Mouse (Mus musculus) Patski (cell line): ENCODE results near the gene Mapk9. TPM values are rescaled to one million over a fixed set of nuclear protein-coding genes. Genes with fewer than 3 reads are reported as not detected.

Experiments
- ATAC-seq: fragments of 100-300 bp; one replicate; pipeline ENCODE4 v1.8.0; 2021
- CTCF ChIA-PET: fragments of 350-600 bp; sonication (Branson Sonifier 250); formaldehyde crosslinking; loops from one replicate; lab custom pipeline; 2022; ENCODE audit warnings: inconsistent platforms; lab: Charles Lee
- POLR2A ChIA-PET: fragments of 350-600 bp; sonication (Branson Sonifier 250); formaldehyde crosslinking; loops from one replicate; lab custom pipeline; 2022; ENCODE audit warnings: antibody characterized with exemption, inconsistent platforms; lab: Charles Lee
- DNase-seq: peaks from one replicate; pipeline ENCODE4 v3.0.0-alpha.2; 2011; ENCODE audit warnings: low read depth, low spot score
- H3K27me3 ChIP-seq: fragments of 371-371 bp; one replicate; pipeline ENCODE4 v1.5.1; 2021
- CTCF ChIP-seq: fragments of 100-300 bp; IDR thresholded peaks from one replicate; pipeline ENCODE4 v1.5.1; 2021
- in situ Hi-C: fragments of 300-500 bp; cut with MboI; formaldehyde crosslinking; loops from 3 replicates; pipeline ENCODE4 v1.11.1; 2018; ENCODE audit warnings: low pct_unique_long_range_greater_than_20kb, mixed read lengths
- polyA plus RNA-seq: library from polyadenylated mRNA; unstranded; gene quantifications from one replicate; pipeline ENCODE4 v1.2.3, GENCODE M21; 2021

The Mapk9 gene
- polyA plus RNA-seq, 1 experiment from 2014 or later = 48.5 TPM

DNA sequence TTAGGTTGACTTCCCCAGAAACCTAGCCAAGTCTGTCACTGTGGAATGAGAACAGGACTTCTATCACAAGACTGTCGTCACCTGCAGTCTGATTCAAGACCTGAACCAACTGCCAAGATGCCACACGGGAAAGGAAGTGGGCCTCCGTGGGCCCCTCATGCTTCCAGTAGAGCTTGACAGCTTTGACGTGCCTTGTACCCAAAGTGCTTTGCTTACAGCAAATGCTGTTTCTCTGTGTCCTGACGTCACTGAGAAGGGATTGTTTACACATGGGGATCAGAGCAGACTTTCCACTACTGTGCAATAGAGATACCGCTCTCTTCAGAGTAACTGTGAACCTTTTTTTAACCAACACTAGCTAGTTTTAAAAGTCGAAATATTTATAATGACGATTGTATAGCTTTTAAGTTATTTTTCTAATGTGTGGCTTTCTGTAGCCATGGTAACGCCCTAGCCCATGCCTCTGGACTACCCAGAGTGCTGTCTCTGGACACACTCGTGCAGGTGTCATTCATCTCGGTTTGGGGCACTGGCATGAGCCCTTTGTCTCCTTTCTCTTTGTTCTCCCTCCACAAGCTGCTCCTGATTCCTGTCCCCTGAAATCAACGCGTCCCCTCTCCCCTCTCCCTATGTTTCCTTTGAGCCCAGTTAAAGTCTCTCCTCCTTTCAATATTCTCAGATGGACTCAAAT, 8.7 kb upstream of the Mapk9 start:
- in situ Hi-C loops = no loop called here
- ChIA-PET POLR2A (no interaction called here), CTCF (no interaction called here)
- ATAC-seq (no peak), DNase-seq (no peak)
- H3K27me3 ChIP-seq = peaks cover 29% of the 10 kb centered on the region
- no peak for TF ChIP-seq CTCF

DNA sequence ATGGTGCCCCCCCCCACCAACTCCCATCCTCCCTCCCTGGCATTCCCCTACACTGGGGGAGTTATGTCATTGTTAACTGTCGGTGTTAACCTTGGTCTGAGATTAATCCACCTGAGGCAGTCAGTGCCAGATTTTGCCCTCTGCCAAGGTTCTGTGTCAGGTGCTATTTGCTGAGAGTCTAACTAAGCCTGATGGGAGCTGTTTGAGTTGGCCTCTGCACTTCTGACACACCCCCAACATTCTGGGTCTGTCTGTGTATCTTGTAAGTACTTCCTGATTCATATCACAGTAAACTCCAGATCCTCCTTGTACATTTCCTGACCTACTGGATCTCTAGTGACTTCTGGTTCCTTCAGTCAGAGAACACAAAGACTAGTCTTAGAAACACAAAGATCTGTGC, 5.9 kb upstream of the Mapk9 start:
- ATAC-seq = no peak
- in situ Hi-C loops = no loop called here
- ChIA-PET CTCF (no interaction called here), POLR2A (no interaction called here)
- peaks cover 24% of the 10 kb centered on the region for H3K27me3 ChIP-seq
- TF ChIP-seq CTCF = no peak
- no peak for DNase-seq

DNA sequence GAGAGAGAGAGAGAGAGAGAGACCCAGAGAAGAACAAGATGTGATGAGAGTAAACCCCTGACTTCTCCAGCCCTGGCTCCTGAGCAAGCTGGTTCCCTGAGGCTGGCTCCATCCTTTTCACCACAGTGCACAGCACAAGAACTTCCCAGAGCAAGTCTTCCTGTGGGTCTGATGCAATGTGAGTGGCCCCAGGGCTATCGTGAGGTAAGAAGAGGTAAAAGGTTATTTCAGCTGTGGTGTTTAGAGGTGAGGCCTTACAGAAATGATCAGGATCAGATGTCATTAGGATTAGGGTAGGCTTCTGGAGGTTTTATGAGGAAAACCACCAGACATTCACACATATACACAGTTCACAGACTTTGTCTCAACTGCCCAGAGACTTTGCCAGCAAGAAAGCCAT, 4.7 kb upstream of the Mapk9 start:
- ATAC-seq (no peak), DNase-seq (no peak)
- peaks cover 18% of the 10 kb centered on the region for H3K27me3 ChIP-seq
- TF ChIP-seq CTCF = no peak
- CTCF ChIA-PET = no interaction called here
- in situ Hi-C loops = no loop called here
- POLR2A ChIA-PET = no interaction called here

DNA sequence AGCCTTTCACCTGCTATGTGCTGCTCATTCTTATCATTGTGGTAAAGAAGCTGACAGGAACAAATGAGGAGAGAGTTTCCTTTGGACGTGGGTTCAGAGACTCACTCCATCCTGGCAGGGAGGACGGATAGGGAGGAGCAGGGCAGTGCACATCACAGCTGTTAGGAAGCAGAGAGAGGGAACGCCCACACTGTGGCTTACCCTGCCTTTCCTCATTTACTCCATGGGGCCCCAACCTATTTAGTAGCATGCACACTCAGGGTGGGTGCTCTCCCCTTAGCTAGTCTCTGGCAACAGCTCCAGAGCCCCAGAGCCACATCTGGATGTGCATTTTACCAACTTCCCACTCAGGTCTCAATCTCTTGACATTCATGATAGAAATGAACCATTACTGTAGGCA, 3.8 kb upstream of the Mapk9 start:
- H3K27me3 ChIP-seq = peaks cover 10% of the 10 kb centered on the region
- POLR2A ChIA-PET = no interaction called here
- TF ChIP-seq CTCF = no peak
- no peak for DNase-seq
- CTCF ChIA-PET = interaction anchor here (1.4 kb wide), 2 partner anchors 19 to 21 kb away, joined by 3 to 4 read pairs; no protein-coding TSS in a partner anchor
- in situ Hi-C loops = no loop called here
- ATAC-seq = no peak

DNA sequence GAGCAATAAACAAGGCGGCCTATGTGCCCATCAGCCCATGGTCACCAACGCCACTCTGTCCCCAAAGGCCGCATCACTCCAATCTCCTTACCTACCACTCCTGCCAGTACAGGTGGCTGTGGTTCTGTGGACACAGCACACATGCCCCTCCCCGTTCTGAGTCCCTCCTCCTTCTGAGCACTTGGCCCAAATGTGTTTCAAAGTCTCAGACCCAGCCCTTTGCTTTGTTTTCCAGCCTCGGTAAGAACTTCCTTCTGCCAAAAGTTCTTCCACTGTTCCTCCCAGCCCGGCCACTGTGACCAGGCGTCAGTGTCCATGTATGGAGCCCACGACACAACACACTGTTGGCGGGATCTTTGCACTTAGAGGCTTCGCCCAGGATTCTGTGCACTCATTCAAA, 2.2 kb upstream of the Mapk9 start:
- peaks cover 4% of the 10 kb centered on the region for H3K27me3 ChIP-seq
- ATAC-seq = no peak
- ChIA-PET POLR2A (no interaction called here), CTCF (interaction anchor here (1.3 to 1.8 kb wide), 5 partner anchors 10 to 196 kb away, joined by 3 to 9 read pairs (median 4); no protein-coding TSS in a partner anchor)
- in situ Hi-C loops = no loop called here
- no peak for TF ChIP-seq CTCF
- no peak for DNase-seq

DNA sequence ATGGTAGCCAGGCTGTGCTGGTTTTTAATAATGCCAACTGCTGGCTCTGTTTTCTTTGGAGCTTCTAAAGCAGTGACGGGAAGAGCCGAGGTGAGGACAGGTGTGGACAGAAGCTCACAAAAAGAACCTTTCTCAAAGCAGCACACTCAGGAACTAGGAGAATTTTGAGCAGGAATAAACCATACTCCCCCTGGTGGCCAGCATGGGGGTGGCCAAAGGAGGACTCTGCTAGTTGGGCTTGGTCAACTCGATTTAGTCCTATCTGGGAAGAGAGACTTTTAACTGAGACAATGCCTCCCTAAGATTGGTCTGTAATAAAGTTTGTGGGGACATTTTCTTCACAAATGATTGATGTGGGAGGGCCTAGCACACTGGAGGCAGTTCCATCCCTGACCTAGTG, 1.6 kb upstream of the Mapk9 start:
- no peak for ATAC-seq
- H3K27me3 ChIP-seq = peaks cover 2% of the 10 kb centered on the region
- ChIA-PET POLR2A (no interaction called here), CTCF (interaction anchor here (1.3 to 1.8 kb wide), 4 partner anchors 10 to 196 kb away, joined by 3 to 9 read pairs (median 6); no protein-coding TSS in a partner anchor)
- TF ChIP-seq CTCF = peak; percentile 92
- no peak for DNase-seq
- in situ Hi-C loops = loop anchor here (5.0 kb wide), 1 partner anchor 128 kb away; no protein-coding TSS in a partner anchor

DNA sequence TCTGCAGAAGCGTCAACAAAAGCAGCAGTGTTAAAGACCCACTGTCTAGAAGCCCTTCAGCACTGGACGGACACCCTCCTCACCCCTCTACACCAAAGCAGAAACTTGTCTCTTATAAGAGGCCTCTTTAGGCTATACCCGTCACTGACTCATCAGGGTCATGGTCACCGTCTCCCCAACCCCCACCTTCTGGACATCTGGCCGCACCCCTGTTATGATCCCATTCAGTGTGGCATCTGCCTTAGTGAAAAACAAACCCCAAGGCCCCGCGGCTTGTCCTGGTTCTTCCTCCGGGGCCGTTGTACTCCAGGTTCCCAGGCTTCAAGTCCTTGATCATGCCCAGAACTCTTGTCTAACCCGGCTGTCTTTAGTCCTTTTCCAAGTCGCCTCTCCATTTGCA, 593 bp upstream of the Mapk9 start:
- TF ChIP-seq CTCF = no peak
- POLR2A ChIA-PET = interaction anchor here (0.6 kb wide), 1 partner anchor 111 kb away, joined by 3 read pairs; no protein-coding TSS in a partner anchor
- H3K27me3 ChIP-seq = peaks cover 2% of the 10 kb centered on the region
- in situ Hi-C loops = loop anchor here (5.0 kb wide), 1 partner anchor 129 kb away; no protein-coding TSS in a partner anchor
- ATAC-seq = no peak
- no peak for DNase-seq
- CTCF ChIA-PET = interaction anchor here (1.6 to 1.8 kb wide), 2 partner anchors 117 to 124 kb away, joined by 6 read pairs; no protein-coding TSS in a partner anchor

DNA sequence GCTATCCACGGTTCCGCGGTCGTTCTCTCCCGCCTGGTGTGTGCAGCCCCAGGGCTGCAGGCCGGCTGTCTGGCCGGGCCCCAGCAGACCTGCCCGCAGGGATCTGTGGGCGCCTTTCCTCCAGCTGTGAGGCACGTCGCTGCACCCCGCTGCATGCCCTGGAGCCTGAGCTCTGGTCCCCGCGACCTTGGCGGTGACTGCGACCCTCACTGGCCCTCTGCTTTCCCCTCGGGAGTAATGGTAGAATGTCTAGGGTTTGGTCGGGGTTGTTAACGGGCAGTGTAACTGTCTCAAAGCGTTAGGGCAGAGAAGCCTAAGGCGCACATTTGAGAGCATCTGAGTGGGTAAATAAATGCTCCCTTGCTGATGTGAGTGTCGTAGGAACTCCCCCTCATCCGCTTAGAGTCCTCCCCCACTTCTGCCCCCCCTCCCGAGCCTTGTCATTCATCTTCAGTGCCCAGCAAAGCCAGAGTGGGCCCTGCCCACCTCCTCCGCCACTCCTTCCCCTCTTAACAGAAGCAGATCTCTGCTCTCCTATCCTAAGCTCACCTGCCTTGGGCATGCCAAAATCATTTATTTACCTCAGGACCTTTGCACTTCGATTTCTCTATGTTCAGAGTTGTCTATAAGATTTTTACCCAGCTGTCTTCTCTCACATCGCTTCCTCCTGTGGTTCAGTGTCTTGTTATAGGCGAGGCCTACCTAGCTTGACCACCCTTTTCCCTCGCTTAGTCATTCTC, 690 bp downstream of the Mapk9 start:
- CTCF ChIA-PET = interaction anchor here (1.0 to 1.7 kb wide), 5 partner anchors 11 to 119 kb away, joined by 3 to 6 read pairs (median 4); no protein-coding TSS in a partner anchor
- no peak for TF ChIP-seq CTCF
- H3K27me3 ChIP-seq = peaks cover 2% of the 10 kb centered on the region
- peak; percentile 36 for ATAC-seq
- DNase-seq = no peak
- in situ Hi-C loops = loop anchor here (5.0 kb wide), 1 partner anchor 130 kb away; no protein-coding TSS in a partner anchor
- POLR2A ChIA-PET = interaction anchor here (0.8 kb wide), 1 partner anchor 11 kb away, joined by 3 read pairs; no protein-coding TSS in a partner anchor

DNA sequence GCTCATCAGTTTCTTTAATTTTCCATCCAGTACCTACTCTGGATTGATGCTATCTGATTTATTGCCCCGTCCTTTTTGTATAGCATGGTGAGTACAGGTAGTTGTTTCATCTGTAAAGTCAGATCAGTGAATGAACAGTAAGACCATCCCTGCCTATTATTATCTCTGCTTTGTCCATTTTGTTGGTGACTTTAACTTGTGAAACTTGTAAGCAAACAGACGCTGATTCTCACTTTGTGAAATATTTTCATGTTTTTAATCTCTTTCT, 1.2 kb downstream of the Mapk9 start:
- no peak for ATAC-seq
- POLR2A ChIA-PET = no interaction called here
- no peak for DNase-seq
- in situ Hi-C loops = loop anchor here (5.0 kb wide), 1 partner anchor 130 kb away; no protein-coding TSS in a partner anchor
- peaks cover 2% of the 10 kb centered on the region for H3K27me3 ChIP-seq
- TF ChIP-seq CTCF = no peak
- CTCF ChIA-PET = interaction anchor here (1.0 to 1.7 kb wide), 6 partner anchors 10 to 126 kb away, joined by 3 to 6 read pairs (median 4); no protein-coding TSS in a partner anchor

DNA sequence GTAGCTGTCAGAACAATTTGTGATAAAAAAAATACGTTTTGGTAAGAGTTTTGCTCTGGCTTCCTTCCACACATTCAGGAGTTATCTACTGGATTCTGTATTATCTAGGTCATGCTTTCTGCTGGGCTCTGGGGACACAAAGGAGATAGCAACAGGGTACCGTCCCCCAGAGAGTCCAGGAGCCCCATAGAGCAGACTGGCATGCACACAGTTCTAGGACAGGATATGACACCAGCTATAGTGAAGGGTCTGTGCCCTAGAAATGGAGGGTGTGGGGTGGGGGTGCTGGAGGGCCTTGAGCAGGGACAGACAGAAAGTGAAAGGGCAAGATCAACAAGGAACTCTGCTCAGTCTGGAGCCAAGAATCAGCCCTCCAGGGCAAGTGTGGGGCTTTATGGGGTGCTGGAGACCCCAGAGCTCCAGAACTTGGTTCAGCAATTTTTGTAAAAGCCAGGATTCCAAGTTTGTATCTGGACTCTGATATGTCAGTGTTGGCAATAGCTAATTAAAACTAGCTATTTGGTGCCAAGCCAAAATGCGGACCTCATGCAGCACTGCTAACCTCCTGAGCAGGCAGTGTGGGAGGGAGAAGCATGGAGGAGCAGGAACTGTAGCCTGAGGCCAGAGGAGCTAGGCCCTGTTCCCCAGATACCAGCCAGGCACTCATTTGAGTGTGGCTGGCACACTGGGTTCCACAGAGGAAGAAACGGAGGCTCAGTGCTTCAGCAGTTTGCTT, 1.7 kb downstream of the Mapk9 start:
- ATAC-seq (no peak), DNase-seq (no peak)
- in situ Hi-C loops = loop anchor here (5.0 kb wide), 1 partner anchor 131 kb away; no protein-coding TSS in a partner anchor
- ChIA-PET POLR2A (no interaction called here), CTCF (interaction anchor here (1.0 to 1.7 kb wide), 8 partner anchors 10 to 161 kb away, joined by 3 to 6 read pairs (median 4); no protein-coding TSS in a partner anchor)
- H3K27me3 ChIP-seq = peaks cover under 1% of the 10 kb centered on the region
- TF ChIP-seq CTCF = no peak
